Mouse (Mus musculus): ENCODE results near the gene Mapk1ip1l. TPM values are rescaled to one million over a fixed set of nuclear protein-coding genes. Genes with fewer than 3 reads are reported as not detected.
A peak's percentile ranks its signal among the peaks of the same experiment; 100 is the strongest.
"Not testable (repeated sequence)": the region's sequence is repeated elsewhere in the genome, so short reads cannot be mapped to it uniquely, and the experiment has no call there.

Gene Mapk1ip1l
- polyA plus RNA-seq, 1 experiment from 2014 or later = 82.1 TPM

DNA sequence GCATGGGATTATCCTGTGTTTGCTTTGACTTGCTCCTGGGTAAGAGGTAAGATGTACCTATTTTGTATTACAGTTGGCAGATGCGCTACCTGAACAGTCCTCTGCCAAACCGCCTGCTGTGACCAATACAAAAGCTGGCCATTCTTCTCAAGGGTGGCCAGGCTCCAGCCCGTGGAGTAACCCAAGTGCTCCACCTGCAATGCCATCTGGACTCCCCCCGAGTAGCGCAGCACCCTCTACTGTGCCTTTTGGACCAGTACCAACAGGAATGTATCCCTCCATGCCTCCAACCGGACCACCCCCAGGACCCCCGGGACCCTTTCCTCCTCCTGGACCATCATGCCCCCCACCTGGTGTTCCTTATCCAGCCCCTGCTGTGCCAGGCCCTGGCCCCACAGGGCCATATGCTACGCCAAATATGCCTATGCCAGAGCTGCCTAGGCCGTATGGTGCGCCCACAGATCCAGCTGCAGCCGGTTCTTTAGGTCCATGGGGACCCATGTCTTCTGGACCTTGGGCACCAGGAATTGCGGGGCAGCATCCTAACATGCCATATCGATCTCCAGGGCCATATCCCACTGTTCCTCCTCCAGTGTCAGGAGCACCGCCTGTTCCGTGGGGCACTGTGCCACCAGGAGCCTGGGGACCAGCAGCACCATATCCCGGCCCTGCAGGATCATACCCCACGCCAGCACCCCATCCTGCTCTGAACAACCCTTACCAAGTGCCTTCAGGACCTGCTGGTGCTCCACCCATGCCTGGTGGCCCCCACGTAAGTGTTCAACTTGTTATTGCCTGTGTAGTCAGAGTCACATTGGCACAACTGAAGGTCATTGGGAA is 12.5 kb downstream of the Mapk1ip1l start:
- WGBS = 96% methylated on average over 18 of the region's 18 CpGs
- H3K9me3 ChIP-seq = no peaks in the 10 kb centered on the region
- H3K36me3 ChIP-seq = peaks cover 77% of the 10 kb centered on the region
- no peak overlapping the region for H3K27ac ChIP-seq
- peak; percentile 54 for DNase-seq (ENCODE audit: low spot score)
- H3K4me1 ChIP-seq = no peaks in the 10 kb centered on the region
- H3K27me3 ChIP-seq (ENCODE audit: insufficient read depth, poor library complexity, severe bottlenecking) = no peaks in the 10 kb centered on the region
- no peak overlapping the region for H3K4me3 ChIP-seq

GRCm38 (mm10) chr14:47319362-47319761 is 21.3 kb downstream of the Mapk1ip1l start:
- peaks cover 68% of the 10 kb centered on the region for H3K36me3 ChIP-seq
- H3K27ac ChIP-seq = no peak overlapping the region
- no peaks in the 10 kb centered on the region for H3K9me3 ChIP-seq
- 96% methylated on average over 5 of the region's 5 CpGs for WGBS
- H3K4me1 ChIP-seq = no peaks in the 10 kb centered on the region
- no peak overlapping the region for H3K4me3 ChIP-seq
- peak; percentile 16 for DNase-seq (ENCODE audit: low spot score)
- no peaks in the 10 kb centered on the region for H3K27me3 ChIP-seq (ENCODE audit: insufficient read depth, poor library complexity, severe bottlenecking)

DNA sequence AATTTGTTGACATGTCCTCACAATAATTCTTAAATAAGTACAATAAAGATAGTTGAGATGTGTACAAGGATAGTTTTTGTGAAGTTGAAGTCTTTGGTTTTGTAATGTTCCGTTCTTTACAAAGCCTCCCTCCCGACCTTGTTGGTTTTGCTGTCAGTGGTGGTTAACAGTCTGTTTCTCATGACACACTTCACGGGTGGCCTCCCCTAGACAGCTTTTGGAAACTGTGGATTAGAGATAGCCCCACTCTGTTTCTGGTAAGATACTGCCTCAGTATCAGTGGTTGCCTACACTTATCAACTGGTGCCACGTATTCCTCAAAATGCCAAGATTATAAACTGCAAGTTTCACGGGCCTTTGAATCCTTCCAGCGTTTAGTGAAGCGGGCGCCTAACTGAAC is 23.5 kb downstream of the Mapk1ip1l start:
- not testable (repeated sequence) for H3K4me1 ChIP-seq; H3K4me3 ChIP-seq; H3K9me3 ChIP-seq; H3K27me3 ChIP-seq (ENCODE audit: insufficient read depth, poor library complexity, severe bottlenecking); DNase-seq (ENCODE audit: low spot score); H3K27ac ChIP-seq
- peaks cover 66% of the 10 kb centered on the region for H3K36me3 ChIP-seq
- 79% methylated on average over 7 of the region's 8 CpGs for WGBS

DNA sequence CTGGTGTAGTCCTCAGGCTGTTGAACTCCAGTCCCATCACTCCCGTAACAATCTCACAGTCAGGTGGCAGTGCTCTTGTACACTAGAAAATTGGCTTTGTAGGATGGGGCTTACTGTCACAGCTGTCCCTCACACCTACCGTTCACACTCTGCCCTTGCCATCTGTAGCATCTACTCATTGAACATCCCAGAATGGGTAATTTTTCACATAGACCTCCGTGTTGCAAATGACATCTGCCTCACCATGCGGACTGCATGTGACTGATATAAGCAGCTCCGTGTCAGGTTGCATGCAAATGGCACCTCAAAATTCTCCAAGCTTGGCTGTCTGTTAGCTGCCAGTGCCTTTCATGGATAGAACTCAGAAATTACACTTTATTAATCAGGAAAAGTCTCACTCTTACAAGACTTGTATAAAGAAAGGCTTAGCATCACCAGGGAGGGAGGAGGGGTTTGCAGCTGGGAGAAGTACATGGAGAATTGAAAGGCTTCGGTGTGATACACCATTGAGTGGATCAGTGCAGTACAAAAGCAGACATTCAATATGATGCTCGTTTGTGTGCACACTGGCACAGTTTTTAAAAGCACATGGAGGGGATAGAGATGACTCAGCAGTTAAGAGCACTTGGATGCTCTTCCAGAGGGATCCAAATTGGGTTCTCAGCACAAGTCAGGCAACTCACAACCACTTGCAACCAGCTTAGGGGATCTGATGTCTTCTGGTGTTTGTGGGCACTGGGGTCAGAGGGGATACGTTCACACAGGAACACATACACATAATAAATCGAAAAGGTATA is 28.1 kb downstream of the Mapk1ip1l start:
- H3K27me3 ChIP-seq (ENCODE audit: insufficient read depth, poor library complexity, severe bottlenecking) = no peaks in the 10 kb centered on the region
- H3K36me3 ChIP-seq = peaks cover 30% of the 10 kb centered on the region
- peaks cover 9% of the 10 kb centered on the region; the same call in 1 of the 2 replicates for H3K4me1 ChIP-seq
- 88% methylated on average over 9 of the region's 9 CpGs for WGBS
- no peaks in the 10 kb centered on the region for H3K9me3 ChIP-seq
- H3K27ac ChIP-seq = no peak overlapping the region
- DNase-seq (ENCODE audit: low spot score) = no peak
- no peak overlapping the region for H3K4me3 ChIP-seq

- 91% methylated on average over 5 of the region's 5 CpGs for WGBS
- Histone ChIP-seq H3K4me3 (no peak overlapping the region), H3K27ac (no peak overlapping the region), H3K4me1 (peaks cover 9% of the 10 kb centered on the region; the same call in 1 of the 2 replicates), H3K36me3 (peaks cover 27% of the 10 kb centered on the region), H3K27me3 (ENCODE audit: insufficient read depth, poor library complexity, severe bottlenecking) (no peaks in the 10 kb centered on the region), H3K9me3 (no peaks in the 10 kb centered on the region)
- no peak for DNase-seq (ENCODE audit: low spot score)
Observed at GRCm38 (mm10) chr14:47327347-47327746, 29.3 kb downstream of the Mapk1ip1l start.

DNA sequence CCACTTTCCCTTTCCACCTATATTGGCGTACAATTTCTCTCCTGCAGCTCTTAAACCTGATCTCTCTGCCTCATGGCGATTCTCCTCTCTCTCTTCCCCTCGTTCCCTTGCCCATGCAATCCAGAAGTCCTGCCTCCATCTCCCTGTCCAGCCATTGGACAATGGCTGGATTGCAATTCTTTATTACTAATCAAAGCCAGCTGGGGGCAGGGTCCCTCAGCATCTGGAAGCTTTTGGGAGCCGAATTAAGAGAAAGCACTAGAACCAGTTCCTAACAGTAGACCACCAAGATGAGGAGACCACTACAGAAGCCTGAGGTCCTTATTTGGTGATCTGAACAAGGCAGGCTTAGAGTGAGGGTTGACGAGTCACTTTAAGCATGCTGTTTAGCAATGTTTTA is 33.9 kb downstream of the Mapk1ip1l start:
- Histone ChIP-seq H3K36me3 (no peaks in the 10 kb centered on the region), H3K4me3 (no peak overlapping the region), H3K9me3 (no peaks in the 10 kb centered on the region), H3K27ac (no peak overlapping the region), H3K27me3 (ENCODE audit: insufficient read depth, poor library complexity, severe bottlenecking) (no peaks in the 10 kb centered on the region), H3K4me1 (peaks cover 9% of the 10 kb centered on the region; the same call in 1 of the 2 replicates)
- WGBS = 62% methylated on average over 5 of the region's 5 CpGs
- DNase-seq (ENCODE audit: low spot score) = no peak

DNA sequence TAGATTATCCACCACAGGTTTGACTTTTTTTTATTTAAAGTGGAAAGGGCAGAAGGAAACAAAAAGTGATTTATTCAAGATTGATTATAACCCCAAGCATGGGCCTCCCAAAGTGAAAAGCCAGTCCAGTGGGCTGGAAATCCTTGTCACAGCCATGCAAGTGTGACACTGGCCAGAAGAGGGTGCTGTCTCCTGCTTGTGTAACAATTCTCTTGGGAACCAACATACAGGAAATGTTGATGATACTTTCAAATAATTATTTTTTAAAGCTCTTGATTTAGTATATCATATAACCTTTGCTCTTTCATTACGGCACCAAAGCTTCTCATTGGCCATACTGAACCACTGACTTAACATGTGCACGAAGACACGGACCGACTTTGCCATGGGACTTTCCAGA is 36.8 kb downstream of the Mapk1ip1l start:
- 78% methylated on average over 4 of the region's 4 CpGs for WGBS
- Histone ChIP-seq H3K4me3 (no peak overlapping the region), H3K36me3 (no peaks in the 10 kb centered on the region), H3K4me1 (no peaks in the 10 kb centered on the region), H3K9me3 (no peaks in the 10 kb centered on the region), H3K27ac (no peak overlapping the region), H3K27me3 (ENCODE audit: insufficient read depth, poor library complexity, severe bottlenecking) (no peaks in the 10 kb centered on the region)
- no peak for DNase-seq (ENCODE audit: low spot score)

DNA sequence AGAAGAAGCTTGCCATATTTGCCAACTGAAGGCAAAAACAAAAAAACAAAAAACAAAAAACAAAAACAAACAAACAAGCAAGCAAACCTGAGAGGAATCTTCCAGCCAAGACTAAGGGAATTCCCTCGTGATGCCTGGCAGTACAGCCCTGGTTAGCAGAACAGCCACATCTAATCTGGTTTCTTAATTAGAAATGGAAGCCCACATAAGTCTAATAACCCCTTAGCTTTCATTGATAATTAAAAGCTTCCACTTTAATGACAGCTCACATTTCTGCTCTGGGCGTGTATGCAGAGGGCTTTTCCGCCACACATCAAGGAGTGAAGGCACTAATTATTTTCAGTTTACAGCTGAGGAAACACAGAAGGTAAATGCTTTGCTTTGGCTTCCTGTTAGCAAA is 37.2 kb downstream of the Mapk1ip1l start:
- no peak for DNase-seq (ENCODE audit: low spot score)
- Histone ChIP-seq H3K36me3 (no peaks in the 10 kb centered on the region), H3K4me3 (no peak overlapping the region), H3K27ac (no peak overlapping the region), H3K27me3 (ENCODE audit: insufficient read depth, poor library complexity, severe bottlenecking) (no peaks in the 10 kb centered on the region), H3K9me3 (no peaks in the 10 kb centered on the region), H3K4me1 (no peaks in the 10 kb centered on the region)
- 78% methylated on average over 3 of the region's 3 CpGs for WGBS

DNA sequence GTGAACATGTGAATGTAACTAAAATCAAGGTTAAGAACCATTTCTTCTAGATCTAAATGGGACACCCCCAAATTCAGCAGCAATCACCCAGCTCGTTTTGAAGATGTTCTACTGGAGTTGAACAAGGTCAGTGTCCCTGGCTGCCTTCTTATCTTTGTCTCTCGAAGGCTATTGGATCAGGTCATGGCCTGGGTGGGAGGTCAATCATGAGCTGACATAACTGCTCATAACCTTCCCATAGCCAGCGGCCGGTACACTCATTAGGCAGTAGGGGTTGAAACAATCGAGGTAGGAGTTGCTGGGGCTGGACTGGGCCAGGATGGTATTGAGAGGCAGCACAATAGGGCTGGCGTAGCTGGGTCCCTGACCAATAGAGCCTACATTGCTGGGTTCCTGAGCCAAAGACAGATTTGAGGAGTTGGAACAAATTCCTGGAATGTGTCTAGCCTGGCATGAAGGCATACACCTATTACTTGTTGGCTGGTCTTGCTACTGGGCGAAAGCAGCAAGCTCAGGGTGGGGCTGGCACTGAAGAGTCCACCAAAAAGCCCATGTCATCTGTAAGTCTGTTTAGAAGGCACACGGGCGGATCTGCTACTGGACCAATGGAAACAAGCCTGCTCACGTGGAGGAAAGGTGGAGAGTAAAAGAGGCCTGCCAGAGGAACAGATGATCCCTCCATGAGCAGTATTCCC is 42.3 kb downstream of the Mapk1ip1l start:
- DNase-seq (ENCODE audit: low spot score) = no peak
- H3K27ac ChIP-seq = no peak overlapping the region
- no peaks in the 10 kb centered on the region for H3K36me3 ChIP-seq
- no peaks in the 10 kb centered on the region for H3K9me3 ChIP-seq
- no peak overlapping the region for H3K4me3 ChIP-seq
- H3K4me1 ChIP-seq = no peaks in the 10 kb centered on the region
- WGBS = 79% methylated on average over 10 of the region's 10 CpGs
- H3K27me3 ChIP-seq (ENCODE audit: insufficient read depth, poor library complexity, severe bottlenecking) = no peaks in the 10 kb centered on the region

DNA sequence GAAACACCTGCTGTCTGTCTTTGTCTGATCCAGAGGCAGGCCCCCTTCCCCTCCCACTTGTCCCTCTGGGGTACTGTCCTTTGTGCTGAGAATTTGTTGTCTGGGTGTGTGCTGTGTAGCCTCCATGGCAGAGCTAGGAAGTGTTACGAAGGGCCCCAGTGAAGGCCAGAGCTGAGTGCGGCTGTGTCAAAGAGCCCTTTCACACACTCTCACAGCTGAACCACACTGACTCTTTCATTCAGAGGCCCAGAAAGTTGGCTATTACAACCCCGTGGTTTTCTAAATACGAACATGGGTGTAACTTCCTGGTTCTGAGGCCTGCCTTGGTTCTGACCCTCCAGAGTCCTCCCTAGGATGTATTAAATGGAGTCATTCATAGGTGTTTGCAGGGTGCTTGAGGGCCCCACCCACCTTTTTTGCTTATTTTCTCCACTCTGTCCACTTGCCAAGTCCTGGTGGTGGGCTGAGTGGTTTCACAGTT is 43.8 kb downstream of the Mapk1ip1l start:
- 73% methylated on average over 4 of the region's 4 CpGs for WGBS
- no peak overlapping the region for H3K27ac ChIP-seq
- H3K36me3 ChIP-seq = no peaks in the 10 kb centered on the region
- H3K27me3 ChIP-seq (ENCODE audit: insufficient read depth, poor library complexity, severe bottlenecking) = no peaks in the 10 kb centered on the region
- no peak overlapping the region for H3K4me3 ChIP-seq
- H3K4me1 ChIP-seq = no peaks in the 10 kb centered on the region
- no peaks in the 10 kb centered on the region for H3K9me3 ChIP-seq
- no peak for DNase-seq (ENCODE audit: low spot score)

GRCm38 (mm10) chr14:47346715-47347114 is 48.6 kb downstream of the Mapk1ip1l start:
- Histone ChIP-seq H3K36me3 (no peaks in the 10 kb centered on the region), H3K27me3 (ENCODE audit: insufficient read depth, poor library complexity, severe bottlenecking) (no peaks in the 10 kb centered on the region), H3K27ac (no peak overlapping the region), H3K9me3 (no peaks in the 10 kb centered on the region), H3K4me3 (no peak overlapping the region), H3K4me1 (no peaks in the 10 kb centered on the region)
- 81% methylated on average over 1 of the region's 1 CpGs for WGBS
- no peak for DNase-seq (ENCODE audit: low spot score)

GRCm38 (mm10) chr14:47350974-47351373 is 52.9 kb downstream of the Mapk1ip1l start:
- WGBS = 74% methylated on average over 2 of the region's 2 CpGs
- no peak for DNase-seq (ENCODE audit: low spot score)

DNA sequence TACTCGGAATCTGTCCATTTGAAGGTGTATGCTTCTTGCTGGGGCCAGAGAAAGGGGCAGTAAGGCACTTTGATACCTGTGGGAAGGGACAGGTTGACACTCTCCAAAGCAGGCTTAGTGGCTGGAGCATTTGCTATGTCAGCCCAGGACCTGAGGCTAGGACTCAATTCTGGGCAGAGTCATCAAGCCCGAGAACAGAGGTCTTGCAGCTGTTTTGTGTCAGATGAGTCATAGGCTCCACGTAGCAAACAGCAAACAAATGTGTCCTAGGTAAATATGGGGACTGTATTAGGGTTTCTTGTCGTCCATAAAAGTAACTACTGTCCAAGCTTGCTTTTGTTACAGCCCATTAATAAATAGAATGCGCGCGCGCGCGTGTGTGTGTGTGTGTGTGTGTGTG is 54.2 kb downstream of the Mapk1ip1l start:
- no peak overlapping the region for H3K4me3 ChIP-seq
- DNase-seq (ENCODE audit: low spot score) = no peak
- no peaks in the 10 kb centered on the region for H3K27me3 ChIP-seq (ENCODE audit: insufficient read depth, poor library complexity, severe bottlenecking)
- H3K4me1 ChIP-seq = no peaks in the 10 kb centered on the region
- H3K27ac ChIP-seq = no peak overlapping the region
- 92% methylated on average over 10 of the region's 10 CpGs for WGBS
- no peaks in the 10 kb centered on the region for H3K9me3 ChIP-seq
- no peaks in the 10 kb centered on the region for H3K36me3 ChIP-seq

More at GRCm38 (mm10) chr14:47350974-47351373, 52.9 kb downstream of the Mapk1ip1l start:
- Histone ChIP-seq H3K27ac (no peak overlapping the region), H3K36me3 (no peaks in the 10 kb centered on the region), H3K9me3 (no peaks in the 10 kb centered on the region), H3K4me3 (no peak overlapping the region), H3K27me3 (ENCODE audit: insufficient read depth, poor library complexity, severe bottlenecking) (no peaks in the 10 kb centered on the region), H3K4me1 (no peaks in the 10 kb centered on the region)

Measured in heart, embryonic 10.5 days (tissue).